Mouse (Mus musculus) layer of hippocampus, postnatal 25 days (tissue): Measurements from ENCODE around the gene Cntn1. TPM values are rescaled to one million over a fixed set of nuclear protein-coding genes. Genes with fewer than 3 reads are reported as not detected.

Experiments used
- DNase-seq, 2 experiments: peaks; one replicate each; pipeline ENCODE4 v3.0.0; 2022; ENCODE audit warnings: mixed read lengths in 2 of 2, low spot score in 1 of 2; ENCODE audit errors: extremely low spot score in 1 of 2
- total RNA-seq, 2 experiments: library from RNA; stranded (reverse); gene quantifications; 2 replicates each; pipeline ENCODE4 v1.2.3; 2021

The Cntn1 gene
- total RNA-seq, 2 experiments from 2014 or later = 332 to 336 TPM

DNA sequence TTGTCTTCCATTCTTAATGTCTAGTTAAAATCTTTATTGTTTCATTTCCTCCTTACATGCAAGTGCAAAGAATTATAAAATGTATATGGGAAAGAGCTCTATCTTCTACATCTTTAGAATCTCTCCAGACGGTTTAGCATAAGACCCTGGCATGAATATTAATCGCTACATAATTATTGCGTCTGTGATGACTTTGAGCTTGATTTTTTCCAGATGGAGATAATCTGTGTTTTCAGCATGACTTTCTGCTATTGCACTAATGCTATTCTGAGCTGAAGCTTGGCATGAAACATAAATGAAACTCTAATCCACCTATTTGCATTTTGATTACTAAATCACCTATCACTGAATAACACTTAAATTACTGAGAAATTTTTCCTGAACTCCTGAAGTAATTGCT is 82.0 kb downstream of the Cntn1 start:
- no peak for DNase-seq

- no peak for DNase-seq
Measured at GRCm38 (mm10) chr15:92134254-92134653, 83.3 kb downstream of the Cntn1 start.

DNA sequence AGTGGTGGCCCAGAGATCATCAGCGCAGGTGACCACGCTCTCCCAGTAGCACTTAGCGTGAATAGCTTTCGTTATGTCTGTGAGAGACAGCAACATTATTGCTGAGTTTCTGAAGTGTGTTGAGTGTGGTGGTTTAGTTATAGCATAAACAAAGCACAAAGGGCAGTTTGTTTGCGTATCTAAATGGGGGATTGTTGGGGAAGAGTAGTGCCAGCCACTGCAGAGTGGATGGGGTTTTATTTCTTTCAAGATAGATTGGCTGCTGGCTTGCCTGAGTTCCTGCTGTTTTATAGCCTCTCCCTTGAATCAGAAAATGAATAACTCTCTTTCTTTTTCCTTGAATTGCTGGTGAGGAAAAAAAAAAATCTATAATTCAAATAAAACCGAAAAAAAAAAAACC is 86.1 kb downstream of the Cntn1 start:
- DNase-seq = no peak

DNA sequence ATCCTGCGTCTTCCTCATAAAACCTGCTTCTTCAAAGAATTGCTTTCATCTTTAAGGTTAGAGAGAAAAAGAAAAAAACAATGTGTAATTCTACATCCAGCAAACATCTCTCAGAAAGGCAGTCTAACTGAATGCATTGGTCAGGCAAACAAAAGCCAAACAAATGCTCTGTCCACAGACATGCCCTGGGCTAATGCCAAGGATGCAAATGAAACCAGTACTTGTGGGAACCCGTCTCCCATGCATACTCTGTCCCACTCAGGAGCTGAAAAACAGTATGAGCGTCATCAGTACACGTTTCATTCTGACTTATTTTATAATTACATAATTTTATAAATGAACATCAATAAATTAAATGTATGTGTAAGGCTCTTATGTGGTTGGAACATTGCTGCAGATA is 91.0 kb downstream of the Cntn1 start:
- DNase-seq = no peak

DNA sequence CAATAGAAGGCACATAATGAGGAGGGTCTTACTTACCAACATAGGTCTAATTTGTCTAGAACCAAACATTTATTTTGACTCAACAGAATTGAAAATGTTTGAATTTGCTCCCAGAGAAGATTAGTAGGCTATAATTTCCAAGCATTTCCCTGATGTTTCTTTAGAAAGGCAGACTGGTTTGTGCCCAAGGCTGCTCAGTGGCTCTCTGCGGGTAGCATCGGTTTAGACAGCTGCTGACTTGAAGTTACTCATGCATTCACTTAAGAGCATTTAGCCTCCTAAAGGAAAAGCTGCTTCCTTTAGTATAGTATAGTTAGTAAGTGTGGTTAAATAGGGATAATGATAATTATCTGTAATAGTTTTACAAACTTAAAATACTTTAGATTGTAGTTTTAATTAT is 104.0 kb downstream of the Cntn1 start:
- DNase-seq = no peak

- DNase-seq = peak in 1 of 2 experiments; percentile 29
Measured at GRCm38 (mm10) chr15:92160855-92161162, 109.8 kb downstream of the Cntn1 start.

DNA sequence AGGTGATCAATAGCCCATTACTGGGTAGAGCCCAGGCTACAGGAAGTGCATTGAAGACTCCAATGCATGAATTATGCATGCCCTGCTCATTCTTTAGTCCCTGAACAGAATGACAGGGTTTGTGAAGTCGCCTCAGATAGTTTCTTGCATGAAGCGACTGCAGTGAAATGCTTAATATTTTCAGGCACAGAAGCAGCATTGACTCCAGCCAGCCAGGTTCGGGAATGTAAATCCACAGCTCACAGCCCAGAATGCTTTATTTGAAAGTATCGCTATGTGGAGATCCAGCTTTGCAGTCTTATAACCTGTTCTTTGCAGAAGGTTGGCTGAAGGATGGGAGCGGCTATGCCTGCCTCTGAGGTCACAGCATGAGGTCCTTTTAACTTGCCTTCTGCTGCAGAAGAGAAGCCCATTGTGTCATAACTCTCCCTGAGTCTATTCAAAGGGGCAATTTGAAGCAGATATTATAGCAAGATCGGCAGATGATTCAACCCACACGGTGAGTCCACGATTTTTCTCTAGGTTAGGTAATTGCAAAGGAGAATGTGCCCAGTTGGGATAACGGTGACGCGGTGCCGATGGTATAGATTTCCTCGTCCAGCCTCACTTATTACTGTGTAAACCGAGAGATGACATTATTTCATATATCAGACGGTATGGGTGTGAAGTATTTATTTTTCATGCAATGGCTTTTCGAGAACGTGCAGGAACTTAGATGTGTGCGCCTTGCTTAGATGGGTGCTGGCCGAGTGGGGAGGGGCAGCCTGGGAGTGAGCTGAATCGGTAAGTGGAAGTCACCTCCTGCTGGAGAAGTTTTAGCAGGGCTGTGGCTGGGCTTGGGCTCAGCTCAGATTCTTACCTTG is 110.4 kb downstream of the Cntn1 start:
- peak; percentile 37 to 43 for DNase-seq

GRCm38 (mm10) chr15:92162835-92163234 is 111.9 kb downstream of the Cntn1 start:
- no peak for DNase-seq

GRCm38 (mm10) chr15:92164127-92164526 is 113.2 kb downstream of the Cntn1 start:
- DNase-seq = peak in 1 of 2 experiments; percentile 23

DNA sequence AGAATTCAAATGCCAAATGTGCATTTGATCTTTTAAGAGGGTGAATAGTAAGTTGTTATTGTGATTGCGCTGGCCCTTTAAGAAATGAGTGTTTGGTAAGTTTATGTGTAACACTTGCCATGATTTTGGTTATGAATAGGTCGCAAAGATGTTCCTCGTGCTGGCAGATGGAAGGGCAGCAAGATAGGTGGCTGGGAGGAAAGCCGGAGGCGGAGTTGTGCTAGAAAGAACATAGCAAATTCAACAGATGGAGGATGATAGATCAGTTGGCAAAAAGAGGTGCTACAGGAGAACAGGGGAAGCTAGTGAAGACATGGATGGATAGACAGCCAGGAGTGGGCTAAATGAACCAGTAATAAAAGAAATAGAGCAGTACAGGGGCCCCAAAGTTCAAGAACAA is 115.3 kb downstream of the Cntn1 start:
- no peak for DNase-seq

DNA sequence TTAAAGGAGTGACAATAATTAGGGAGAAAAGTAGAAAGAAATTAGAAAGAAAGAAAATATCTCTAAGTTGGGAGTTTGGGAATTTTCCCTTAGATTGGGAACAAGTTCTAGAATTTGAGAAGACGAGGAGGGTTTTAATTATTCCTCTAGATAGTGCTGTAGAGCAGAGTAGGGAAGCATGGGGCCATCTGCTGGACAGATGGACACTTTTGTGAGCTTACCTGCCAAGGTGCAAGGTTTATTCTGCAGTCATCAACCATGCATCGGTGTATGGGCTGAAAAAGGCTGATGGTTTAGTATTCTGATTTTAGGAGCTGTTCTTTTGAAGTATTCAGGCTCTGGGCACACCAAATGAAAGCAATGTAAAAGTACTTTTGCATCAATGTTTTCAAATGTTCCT is 124.8 kb downstream of the Cntn1 start:
- DNase-seq = no peak

DNA sequence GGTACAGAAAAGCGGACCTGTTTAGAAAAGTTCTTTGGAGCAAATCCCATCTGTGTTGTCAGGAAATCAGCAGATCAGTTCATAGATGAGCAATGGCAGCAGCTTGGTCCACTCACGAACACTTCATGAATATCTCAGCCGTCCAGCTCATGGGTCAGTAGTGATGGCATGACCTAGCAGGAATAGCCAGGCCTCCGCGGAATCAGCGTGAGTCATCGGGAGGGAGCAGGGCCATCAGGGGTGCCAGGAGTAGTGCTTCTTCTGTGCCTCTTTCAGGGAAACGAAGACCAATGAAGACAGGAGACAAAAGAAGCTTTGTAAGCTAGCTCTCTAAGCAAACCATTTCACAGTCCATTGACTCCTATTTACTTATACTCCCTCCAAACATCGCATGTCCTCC is 126.4 kb downstream of the Cntn1 start:
- DNase-seq = no peak

GRCm38 (mm10) chr15:92185484-92185883 is 134.5 kb downstream of the Cntn1 start:
- no peak for DNase-seq

GRCm38 (mm10) chr15:92190000-92190399 is 139.0 kb downstream of the Cntn1 start:
- no peak for DNase-seq

DNA sequence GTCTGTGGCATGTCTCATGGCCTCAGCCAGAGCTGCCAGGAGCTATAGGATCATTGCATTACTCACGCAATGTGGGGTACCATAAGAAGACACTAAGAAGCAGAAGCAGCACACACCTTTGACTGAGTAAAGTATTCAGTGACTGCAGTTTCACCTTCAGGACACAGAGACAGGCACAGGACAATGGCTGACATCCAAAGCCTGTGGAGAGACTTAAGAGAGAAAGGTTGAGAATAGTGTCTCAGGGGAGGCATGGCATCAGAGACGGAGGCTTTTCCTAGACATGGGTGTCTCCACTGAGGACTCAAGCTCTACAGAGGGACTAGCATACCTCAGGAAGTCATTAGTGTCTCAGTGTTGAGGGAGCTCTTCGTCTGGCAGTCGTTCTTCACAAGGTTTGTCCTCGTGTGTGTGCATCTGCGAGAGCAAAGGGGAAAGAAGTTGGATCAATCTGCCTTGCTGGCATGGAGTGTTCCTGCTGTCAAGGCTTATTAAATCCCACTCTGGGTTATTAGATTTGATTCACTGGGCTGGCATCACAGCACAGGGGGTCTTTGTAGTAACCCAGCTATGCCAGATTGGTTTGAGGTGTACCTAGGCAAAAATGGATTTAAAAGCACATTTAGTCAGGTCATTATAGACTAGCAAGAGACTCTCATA is 149.5 kb downstream of the Cntn1 start:
- DNase-seq = no peak

DNA sequence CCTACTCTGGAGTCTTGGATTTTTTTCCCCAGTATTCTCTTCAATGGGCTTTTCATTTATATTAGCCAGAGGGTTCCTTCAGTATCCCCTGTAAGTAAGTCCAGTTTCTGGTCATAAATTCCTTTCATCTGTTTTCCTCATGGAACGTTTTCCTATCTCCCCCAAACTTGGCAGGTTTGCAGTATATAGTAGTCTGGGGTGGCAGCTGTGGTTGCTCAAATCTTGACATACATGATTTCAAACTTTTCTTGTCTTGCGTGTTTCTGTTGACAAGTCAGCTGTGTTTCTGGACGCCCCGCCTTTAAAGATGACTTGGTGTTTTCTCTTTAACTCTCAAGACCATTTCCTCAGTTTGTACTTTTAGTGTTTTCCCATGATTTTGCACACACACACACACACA is 155.7 kb downstream of the Cntn1 start:
- DNase-seq = no peak

GRCm38 (mm10) chr15:92209778-92210177 is 158.8 kb downstream of the Cntn1 start:
- DNase-seq = no peak

GRCm38 (mm10) chr15:92210486-92211235 is 159.7 kb downstream of the Cntn1 start:
- no peak for DNase-seq

- no peak for DNase-seq
Measured at GRCm38 (mm10) chr15:92215841-92216240, 164.9 kb downstream of the Cntn1 start.

- no peak for DNase-seq
Measured at GRCm38 (mm10) chr15:92221446-92221845, 170.5 kb downstream of the Cntn1 start.

GRCm38 (mm10) chr15:92231386-92231785 is 180.4 kb downstream of the Cntn1 start:
- DNase-seq = no peak
